Mouse (Mus musculus): ENCODE measurements around the gene Dnajc5. TPM values are rescaled to one million over a fixed set of nuclear protein-coding genes. Genes with fewer than 3 reads are reported as not detected.
"Not testable (repeated sequence)": the region's sequence is repeated elsewhere in the genome, so short reads cannot be mapped to it uniquely, and the experiment has no call there.

Gene Dnajc5
- total RNA-seq (2021), result 10 to 100 TPM; 84.7 to 88.0 TPM
- long read RNA-seq, experiment 1, full-length matches to known transcripts, result 71 of 98 reads
- long read RNA-seq, experiment 1, partial matches to known transcripts, result 2 of 98 reads
- long read RNA-seq, experiment 1, other reads (novel, unspliced or antisense), result 25 of 98 reads
- long read RNA-seq, experiment 2, full-length matches to known transcripts, result 94 of 145 reads
- long read RNA-seq, experiment 2, partial matches to known transcripts, result 34 of 145 reads
- long read RNA-seq, experiment 2, other reads (novel, unspliced or antisense), result 17 of 145 reads

GRCm38 (mm10) chr2:181520118-181520935 is at the start of gene Dnajc5:
Dnajc5 (plus strand) TSS chr2:181520485.
- DNase-seq (ENCODE audit: low spot score in 2 of 2), result peak; percentile 89 to 97

DNA sequence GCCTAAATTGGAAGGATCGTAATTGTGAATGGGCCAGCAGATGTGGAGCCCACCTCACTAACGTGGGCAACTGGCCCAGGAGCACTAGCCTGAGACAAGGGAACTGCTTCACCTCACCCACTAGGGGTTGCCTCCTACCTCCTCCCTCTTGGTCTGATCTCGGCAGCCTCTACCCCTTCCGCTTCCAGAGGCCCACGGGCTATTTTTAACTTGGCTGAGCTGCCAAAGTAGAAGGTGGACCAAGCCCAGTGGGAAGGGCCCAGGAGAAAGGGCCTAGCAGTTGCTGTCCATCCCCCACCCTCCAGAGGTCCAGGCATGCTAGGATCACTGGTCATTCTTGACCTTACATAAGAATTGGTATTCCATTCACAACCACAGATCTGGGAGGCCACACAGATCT is 49.0 kb upstream of the Dnajc5 start:
- peak in 1 of 2 experiments; percentile 32 for DNase-seq (ENCODE audit: low spot score in 2 of 2)

GRCm38 (mm10) chr2:181472256-181472827 is 47.9 kb upstream of the Dnajc5 start:
- no peak for DNase-seq (ENCODE audit: low spot score in 2 of 2)

GRCm38 (mm10) chr2:181483120-181483519 is 37.2 kb upstream of the Dnajc5 start:
- no peak for DNase-seq (ENCODE audit: low spot score in 2 of 2)

- DNase-seq (ENCODE audit: low spot score in 2 of 2), result no peak
Observed at GRCm38 (mm10) chr2:181483562-181484318, 36.5 kb upstream of the Dnajc5 start.

GRCm38 (mm10) chr2:181484456-181485233 is 35.6 kb upstream of the Dnajc5 start:
- no peak for DNase-seq (ENCODE audit: low spot score in 2 of 2)

- DNase-seq (ENCODE audit: low spot score in 2 of 2), result no peak
Observed at GRCm38 (mm10) chr2:181485741-181486140, 34.5 kb upstream of the Dnajc5 start.

DNA sequence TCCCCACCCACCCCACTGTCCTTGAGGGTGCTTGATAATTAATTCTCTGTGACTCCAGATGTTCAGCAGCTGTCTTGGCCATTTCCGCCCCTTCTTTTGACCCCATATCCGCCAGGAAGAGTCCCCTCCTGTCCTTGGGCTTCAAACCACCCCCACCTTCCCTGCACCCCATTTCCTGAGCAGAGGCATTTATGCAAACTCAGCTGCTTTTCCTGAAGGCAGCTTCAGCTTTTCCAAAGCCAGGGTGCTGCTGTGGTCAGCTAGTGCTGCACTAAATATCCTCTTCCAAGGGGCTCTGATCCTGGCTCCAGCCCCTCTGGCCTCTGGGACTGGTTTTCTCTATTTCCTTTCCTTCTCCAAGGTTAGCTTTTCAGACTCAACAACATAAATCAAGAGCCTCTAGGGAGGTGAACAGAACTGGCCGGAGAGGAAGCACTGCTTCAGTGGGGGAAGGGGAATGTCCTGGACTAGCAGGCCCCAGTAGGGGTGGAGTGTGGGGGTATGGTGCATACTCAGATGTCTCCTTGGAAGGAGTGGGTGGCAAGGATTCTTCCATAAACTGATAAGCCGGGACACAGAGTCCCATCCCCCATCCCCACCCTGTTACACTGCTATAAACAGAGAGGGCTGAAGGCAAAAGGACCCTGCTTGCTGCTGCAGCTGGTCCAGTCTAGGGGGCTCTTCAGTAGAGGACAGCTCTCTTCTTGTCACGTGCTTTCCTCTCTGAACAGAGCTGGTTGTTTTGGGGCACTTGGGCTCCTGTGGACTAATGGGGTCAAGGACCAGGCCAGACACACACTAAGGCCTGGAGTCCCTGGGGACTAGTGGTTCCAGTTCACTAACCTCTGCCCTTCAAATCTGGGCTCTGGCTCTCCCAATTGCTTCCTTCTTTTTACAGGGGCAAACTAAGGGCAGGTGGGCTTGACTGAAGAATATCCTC is 32.7 kb upstream of the Dnajc5 start:
- peak in 1 of 2 experiments; percentile 51 for DNase-seq (ENCODE audit: low spot score in 2 of 2)

GRCm38 (mm10) chr2:181491432-181492205 is 28.7 kb upstream of the Dnajc5 start:
- no peak for DNase-seq (ENCODE audit: low spot score in 2 of 2)

DNA sequence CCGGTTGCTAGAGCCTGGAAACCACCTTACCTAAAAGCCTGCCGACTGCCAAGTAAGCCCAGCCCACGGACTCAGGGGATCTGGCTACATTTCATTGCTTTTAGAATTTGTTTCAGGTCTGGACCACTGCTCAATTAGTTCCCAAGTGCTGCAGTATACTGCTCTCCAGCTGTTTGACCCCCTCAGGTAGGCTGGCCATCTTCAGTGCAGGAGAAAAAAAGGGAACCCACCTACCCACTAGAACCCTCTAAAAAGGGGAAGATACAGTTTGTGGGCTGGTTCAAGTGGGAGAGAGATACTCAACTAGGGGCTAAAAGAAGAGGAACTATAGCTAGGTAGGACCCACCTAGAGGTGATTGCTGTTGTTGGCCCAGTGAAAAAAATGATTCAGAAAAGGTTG is 28.1 kb upstream of the Dnajc5 start:
- no peak for DNase-seq (ENCODE audit: low spot score in 2 of 2)

DNA sequence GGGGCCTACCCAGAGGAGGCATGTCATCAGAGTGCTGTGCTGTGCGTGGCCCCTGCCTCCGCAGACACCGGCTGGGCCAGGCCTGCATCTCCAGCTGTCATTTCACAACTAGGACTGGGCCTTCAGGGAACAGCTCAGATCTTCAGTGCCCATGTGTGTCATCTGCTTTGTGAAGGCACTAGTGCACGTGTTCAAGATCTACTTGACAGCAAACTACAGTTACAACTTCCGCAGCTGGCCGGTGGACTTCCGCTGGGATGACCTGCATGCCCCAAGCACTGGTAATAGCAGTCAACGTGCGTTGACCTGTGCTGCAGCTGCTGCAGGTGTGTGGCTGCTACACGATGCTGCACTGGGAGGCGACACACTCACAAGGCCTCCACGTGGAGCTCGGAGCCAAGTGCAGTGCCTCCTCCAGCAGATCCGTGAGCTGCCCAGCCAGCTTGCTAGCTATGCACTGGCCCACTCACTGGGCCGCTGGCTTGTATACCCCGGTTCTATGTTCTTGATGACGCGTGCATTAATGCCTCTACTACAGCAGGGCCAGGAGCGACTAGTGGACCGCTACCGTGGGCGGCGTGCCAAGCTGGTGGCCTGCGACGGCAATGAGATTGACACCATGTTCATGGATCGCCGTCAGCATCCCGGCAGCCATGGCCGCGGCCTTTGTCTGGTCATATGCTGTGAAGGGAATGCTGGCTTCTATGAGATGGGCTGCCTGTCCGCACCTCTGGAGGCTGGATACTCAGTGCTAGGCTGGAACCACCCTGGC is 26.9 kb upstream of the Dnajc5 start, which contains the start of gene Abhd16b:
TSS of gene Abhd16b (plus strand) at position 51 of the 772 bp plus-strand sequence.
- DNase-seq (ENCODE audit: low spot score in 2 of 2), result peak in 1 of 2 experiments; percentile 45

- no peak for DNase-seq (ENCODE audit: low spot score in 2 of 2)
Observed at GRCm38 (mm10) chr2:181494266-181494945, 25.9 kb upstream of the Dnajc5 start.

DNA sequence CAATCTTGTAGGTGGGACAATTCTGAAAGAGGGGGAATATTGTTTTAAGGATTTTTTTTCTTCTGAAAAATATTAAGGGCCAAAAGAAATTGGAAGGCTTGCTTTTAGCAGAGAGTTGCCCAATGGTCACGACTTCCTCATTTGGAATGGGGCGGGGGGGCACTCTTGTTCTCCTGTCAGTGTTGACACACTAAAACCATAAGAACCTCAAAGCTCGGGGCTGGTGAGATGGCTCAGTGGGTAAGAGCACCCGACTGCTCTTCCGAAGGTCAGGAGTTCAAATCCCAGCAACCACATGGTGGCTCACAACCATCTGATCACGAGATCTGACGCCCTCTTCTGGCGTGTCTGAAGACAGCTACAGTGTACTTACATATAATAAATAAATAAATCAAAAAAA is 24.4 kb upstream of the Dnajc5 start:
- DNase-seq (ENCODE audit: low spot score in 2 of 2), result not testable (repeated sequence)

DNA sequence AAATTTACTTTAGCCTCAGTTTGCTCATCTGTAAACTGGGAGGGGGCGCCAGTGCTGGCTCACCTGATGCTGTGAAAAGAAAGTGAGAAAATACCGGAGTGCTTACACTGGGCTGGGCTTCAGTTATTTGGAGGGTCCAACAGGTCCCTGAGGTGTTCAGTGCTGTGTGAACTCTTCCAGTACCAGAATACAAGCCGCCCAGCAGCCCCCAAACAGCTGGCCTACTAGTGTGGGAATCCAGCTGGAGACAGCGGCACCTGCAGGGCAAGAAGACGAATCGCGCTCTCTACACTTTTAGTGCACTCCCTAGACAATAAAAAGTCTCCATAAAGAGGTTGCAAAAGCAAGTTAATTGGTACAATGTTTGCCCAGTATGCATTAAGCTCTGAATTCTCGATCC is 24.0 kb upstream of the Dnajc5 start:
- peak; percentile 43 to 71 for DNase-seq (ENCODE audit: low spot score in 2 of 2)

- DNase-seq (ENCODE audit: low spot score in 2 of 2), result peak; percentile 76 to 92
Observed at GRCm38 (mm10) chr2:181496831-181497547, 23.3 kb upstream of the Dnajc5 start, which contains the start of gene Tpd52l2. Tpd52l2 (plus strand) TSS chr2:181497142.

DNA sequence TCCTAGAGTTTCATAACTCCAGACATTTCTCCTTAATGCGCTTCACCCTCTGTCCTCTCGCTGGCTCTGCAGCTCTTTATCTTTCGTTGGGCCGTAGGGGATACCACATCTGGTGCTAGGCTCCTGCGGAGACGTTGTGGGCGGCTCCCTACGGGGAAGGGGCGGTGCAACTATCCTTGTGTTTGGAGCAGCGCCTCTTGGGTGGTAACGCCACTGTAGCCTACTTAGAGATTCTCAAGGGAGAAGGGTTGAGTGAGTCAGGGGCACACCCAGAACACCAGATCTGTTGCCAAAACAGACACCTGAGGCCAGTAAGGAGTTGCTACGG is 22.8 kb upstream of the Dnajc5 start:
- peak; percentile 21 to 55 for DNase-seq (ENCODE audit: low spot score in 2 of 2)

GRCm38 (mm10) chr2:181498644-181499043 is 21.6 kb upstream of the Dnajc5 start:
- no peak for DNase-seq (ENCODE audit: low spot score in 2 of 2)

All from gastrocnemius, postnatal 4 days (tissue).